Mouse (Mus musculus) forebrain, embryonic 11.5 days (tissue): ENCODE data around the gene 1700003E16Rik. TPM values are rescaled to one million over a fixed set of nuclear protein-coding genes. Genes with fewer than 3 reads are reported as not detected.

Experiments
- ATAC-seq: fragments of 200-750 bp; cut with Nextera tagmentation; replicated peaks from 2 replicates; pipeline ENCODE4 v1.8.0; 2017; ENCODE audit warnings: moderate TSS enrichment; ENCODE audit not compliant: low FRiP score
- DNase-seq: peaks from one replicate; pipeline ENCODE4 v3.0.0-alpha.2; 2017; ENCODE audit warnings: low spot score
- H3K27ac ChIP-seq: fragments of 300-500 bp; sonication (generic); 2 replicates; pipeline ENCODE4 v1.5.1; 2014; ENCODE audit warnings: low read depth, low read length
- H3K27me3 ChIP-seq: fragments of 300-500 bp; sonication (generic); 2 replicates; pipeline ENCODE4 v1.6.1; 2014; ENCODE audit warnings: mild to moderate bottlenecking, low read length, mixed read lengths; ENCODE audit not compliant: control insufficient read depth, insufficient read depth
- H3K36me3 ChIP-seq: fragments of 300-500 bp; sonication (generic); 2 replicates; pipeline ENCODE4 v1.6.1; 2014; ENCODE audit warnings: mild to moderate bottlenecking, low read length, moderate library complexity, mixed read lengths; ENCODE audit not compliant: control insufficient read depth, insufficient read depth
- H3K4me1 ChIP-seq: fragments of 300-500 bp; sonication (generic); replicated peaks from 2 replicates; pipeline ENCODE4 v1.6.1; 2014; ENCODE audit warnings: low read length, mixed read lengths; ENCODE audit not compliant: control insufficient read depth, insufficient read depth
- H3K4me2 ChIP-seq: fragments of 300-500 bp; sonication (generic); 2 replicates; pipeline ENCODE4 v1.6.1; 2014; ENCODE audit warnings: low read depth, mild to moderate bottlenecking, low read length, moderate library complexity, mixed read lengths; ENCODE audit not compliant: severe bottlenecking
- H3K4me3 ChIP-seq: fragments of 300-500 bp; sonication (generic); 2 replicates; pipeline ENCODE4 v1.5.1; 2014; ENCODE audit warnings: low read depth, low read length
- H3K9ac ChIP-seq: fragments of 300-500 bp; sonication (generic); 2 replicates; pipeline ENCODE4 v1.6.1; 2014; ENCODE audit warnings: low read length
- H3K9me3 ChIP-seq: fragments of 300-500 bp; sonication (generic); 2 replicates; pipeline ENCODE4 v1.6.1; 2016; ENCODE audit warnings: low read length, mixed read lengths; ENCODE audit not compliant: control insufficient read depth
- WGBS: fragments of 180-500 bp; shearing (Covaris S2); extraction: QIAGEN DNeasy Blood & Tissue Kit; methylation state at CpG from one replicate; pipeline ENCODE4 v1.1.7; 2014; 5-methylcytosine and 5-hydroxymethylcytosine counted together
- polyA plus RNA-seq: library from polyadenylated mRNA; unstranded; fragments of >200 nt; fragmentation: Nextera tagmentation; extraction: Ambion mirVana; gene quantifications from 2 replicates; pipeline ENCODE4 v1.2.1, GENCODE M21; 2014

1700003E16Rik gene
- polyA plus RNA-seq, 1 experiment from 2014 or later: 1.9 TPM

GRCm38 (mm10) chr6:83172240-83172920 lies 16.2 kb downstream of the 1700003E16Rik start:
- DNase-seq (no peak), ATAC-seq (no peak)
- Histone ChIP-seq H3K9ac (no peak overlapping the region), H3K4me3 (no peak overlapping the region), H3K4me2 (no peak overlapping the region), H3K4me1 (no peaks in the 10 kb centered on the region), H3K9me3 (no peaks in the 10 kb centered on the region), H3K27me3 (no peaks in the 10 kb centered on the region), H3K27ac (no peak overlapping the region), H3K36me3 (no peaks in the 10 kb centered on the region)
- WGBS: 60% methylated on average over 9 of the region's 9 CpGs

GRCm38 (mm10) chr6:83175996-83176395 lies 19.8 kb downstream of the 1700003E16Rik start:
- H3K36me3 ChIP-seq: no peaks in the 10 kb centered on the region
- no peak for ATAC-seq
- no peaks in the 10 kb centered on the region for H3K27me3 ChIP-seq
- no peak overlapping the region for H3K4me2 ChIP-seq
- H3K27ac ChIP-seq: no peak overlapping the region
- no peaks in the 10 kb centered on the region for H3K9me3 ChIP-seq
- H3K4me1 ChIP-seq: peaks cover 4% of the 10 kb centered on the region
- no peak overlapping the region for H3K4me3 ChIP-seq
- H3K9ac ChIP-seq: no peak overlapping the region
- DNase-seq: no peak
- WGBS: 91% methylated on average over 8 of the region's 8 CpGs

DNA sequence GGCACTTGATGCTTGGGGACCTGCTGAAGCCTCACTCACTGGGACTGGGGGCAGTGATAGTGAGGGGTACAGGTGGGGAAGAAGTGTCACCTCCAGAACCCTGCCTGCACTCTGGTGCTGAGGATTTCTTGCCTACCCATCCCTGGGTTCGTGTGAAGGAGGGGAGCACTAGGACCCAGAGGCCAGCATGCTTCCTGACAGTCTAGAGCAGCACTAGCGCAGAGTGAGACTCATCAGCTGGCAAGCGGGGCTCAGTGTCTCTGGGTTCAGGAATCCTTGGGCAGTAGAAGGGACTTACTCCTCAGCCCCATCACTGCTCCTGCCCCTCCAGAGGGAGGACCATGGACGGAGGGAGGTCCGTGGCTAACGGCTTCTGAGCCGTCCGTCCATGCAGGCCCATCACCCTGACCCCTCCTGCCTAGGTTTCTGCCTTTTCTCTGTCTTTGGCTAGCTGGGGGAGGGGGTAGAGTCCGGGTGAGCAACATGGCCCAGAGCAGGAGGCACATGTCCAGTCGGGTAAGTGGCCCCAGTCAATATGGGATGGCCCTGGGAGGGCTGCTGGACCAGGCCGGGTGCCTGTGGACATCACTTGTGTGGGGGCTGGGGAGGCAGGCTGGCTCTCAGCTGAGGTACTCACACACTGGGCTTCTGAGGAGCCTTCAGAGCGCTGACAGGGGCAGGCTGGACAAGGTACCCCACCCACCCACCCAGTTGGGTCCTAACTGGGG lies 23.4 kb downstream of the 1700003E16Rik start:
- no peak overlapping the region for H3K27ac ChIP-seq
- peak overlapping the region; percentile 25 for H3K4me3 ChIP-seq
- DNase-seq (peak; percentile 72), ATAC-seq (peak; percentile 71)
- no peaks in the 10 kb centered on the region for H3K36me3 ChIP-seq
- H3K27me3 ChIP-seq: no peaks in the 10 kb centered on the region
- 13% methylated on average over 12 of the region's 12 CpGs for WGBS
- peak overlapping the region; percentile 54 for H3K4me2 ChIP-seq
- peaks cover 4% of the 10 kb centered on the region for H3K4me1 ChIP-seq
- H3K9ac ChIP-seq: peak overlapping the region; percentile 42; the same call in 1 of the 2 replicates
- no peaks in the 10 kb centered on the region for H3K9me3 ChIP-seq

DNA sequence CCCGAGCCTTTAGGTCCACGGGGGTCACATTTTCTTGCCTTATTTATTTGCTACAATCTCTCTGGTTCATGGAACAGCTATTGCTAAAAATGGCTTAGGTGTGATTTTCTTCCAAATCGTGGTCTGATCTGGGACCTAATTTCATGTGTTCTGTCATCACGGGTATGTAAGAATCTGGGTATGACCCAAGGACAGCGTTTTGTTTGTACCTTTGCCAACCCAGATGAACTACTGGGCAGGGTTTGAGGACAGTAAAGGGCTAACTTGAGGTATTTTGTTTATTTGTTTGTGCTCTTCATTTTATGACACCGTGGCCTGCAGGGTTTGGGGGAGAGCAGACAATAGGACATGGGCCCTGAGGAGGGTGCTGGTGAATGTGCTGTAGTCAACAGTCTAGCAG lies 24.4 kb downstream of the 1700003E16Rik start:
- no peak overlapping the region for H3K27ac ChIP-seq
- no peaks in the 10 kb centered on the region for H3K9me3 ChIP-seq
- WGBS: 87% methylated on average over 6 of the region's 6 CpGs
- no peak overlapping the region for H3K4me2 ChIP-seq
- no peak overlapping the region for H3K9ac ChIP-seq
- DNase-seq (no peak), ATAC-seq (no peak)
- H3K36me3 ChIP-seq: no peaks in the 10 kb centered on the region
- H3K4me1 ChIP-seq: peaks cover 7% of the 10 kb centered on the region
- H3K4me3 ChIP-seq: no peak overlapping the region
- no peaks in the 10 kb centered on the region for H3K27me3 ChIP-seq

GRCm38 (mm10) chr6:83184858-83185435 lies 28.7 kb downstream of the 1700003E16Rik start:
- peaks cover 15% of the 10 kb centered on the region; the same call in 1 of the 2 replicates for H3K4me1 ChIP-seq
- H3K36me3 ChIP-seq: peaks cover under 1% of the 10 kb centered on the region
- no peak overlapping the region for H3K4me2 ChIP-seq
- H3K9me3 ChIP-seq: no peaks in the 10 kb centered on the region
- DNase-seq (no peak), ATAC-seq (no peak)
- H3K4me3 ChIP-seq: no peak overlapping the region
- H3K27me3 ChIP-seq: no peaks in the 10 kb centered on the region
- no peak overlapping the region for H3K27ac ChIP-seq
- no peak overlapping the region for H3K9ac ChIP-seq
- 92% methylated on average over 3 of the region's 3 CpGs for WGBS

DNA sequence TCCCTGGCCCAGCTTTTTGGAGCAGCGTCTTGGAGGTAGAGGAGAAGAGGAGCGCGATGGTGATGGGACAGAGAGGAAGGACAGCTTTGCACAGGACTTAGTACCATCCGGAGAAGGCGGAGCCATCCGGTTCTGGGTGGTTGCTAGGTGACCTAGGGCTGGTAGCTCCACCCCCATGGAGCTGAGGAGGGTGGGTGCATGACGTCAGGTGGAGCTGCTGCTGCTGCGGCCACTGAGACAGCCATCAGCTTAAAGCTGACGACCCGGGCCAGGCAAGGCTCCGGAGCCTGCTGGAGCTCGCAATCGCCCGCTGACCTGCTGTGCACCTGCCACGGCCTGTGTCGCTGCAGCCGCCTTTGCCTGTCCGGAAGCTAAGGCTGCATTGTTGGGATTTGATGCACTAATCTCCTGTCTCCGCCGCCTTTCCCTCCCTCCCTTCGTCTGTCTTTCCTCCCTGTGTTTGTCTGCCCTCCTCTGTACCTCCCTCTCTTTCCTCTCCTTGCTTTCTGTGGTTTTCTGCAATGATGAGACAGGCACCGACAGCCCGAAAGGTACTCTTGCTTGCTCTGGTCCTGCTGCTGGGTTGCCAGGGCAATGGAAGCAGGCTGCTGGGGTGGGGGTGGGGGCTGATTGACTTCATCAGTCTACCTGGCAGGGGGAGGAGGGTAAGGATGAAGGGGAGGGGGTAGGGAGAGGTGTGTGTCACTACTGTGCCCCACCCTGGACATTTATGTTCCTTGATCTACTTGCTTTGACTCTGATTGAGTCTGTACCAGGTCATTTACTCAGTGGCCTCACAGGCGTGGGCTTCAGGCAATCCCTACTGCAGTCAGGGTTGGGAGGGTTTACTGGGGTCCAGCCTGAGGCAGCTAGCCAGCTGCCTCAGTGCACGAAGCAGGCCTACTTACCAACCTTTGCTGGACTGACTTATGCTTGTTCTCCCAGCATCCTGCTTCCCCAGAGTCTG lies 30.0 kb downstream of the 1700003E16Rik start:
- Histone ChIP-seq H3K4me3 (peak overlapping the region; percentile 36), H3K27me3 (no peaks in the 10 kb centered on the region), H3K4me2 (peak overlapping the region; percentile 70), H3K36me3 (peaks cover 7% of the 10 kb centered on the region), H3K9ac (peak overlapping the region; percentile 67), H3K4me1 (peaks cover 15% of the 10 kb centered on the region; the same call in 1 of the 2 replicates), H3K9me3 (no peaks in the 10 kb centered on the region), H3K27ac (peak overlapping the region; percentile 57)
- WGBS: 4% methylated on average over 25 of the region's 25 CpGs
- peak; percentile 88 for DNase-seq
- peak; percentile 94 for ATAC-seq

- Histone ChIP-seq H3K4me1 (peaks cover 15% of the 10 kb centered on the region; the same call in 1 of the 2 replicates), H3K4me3 (peak overlapping the region; percentile 36; the same call in 1 of the 2 replicates), H3K9ac (peak overlapping the region; percentile 16; the same call in 1 of the 2 replicates), H3K36me3 (peaks cover 9% of the 10 kb centered on the region), H3K27ac (no peak overlapping the region), H3K9me3 (no peaks in the 10 kb centered on the region), H3K4me2 (peak overlapping the region; percentile 70; the same call in 1 of the 2 replicates), H3K27me3 (no peaks in the 10 kb centered on the region)
- 67% methylated on average over 2 of the region's 2 CpGs for WGBS
- DNase-seq (no peak), ATAC-seq (no peak)
Observed at GRCm38 (mm10) chr6:83186946-83187345, 30.7 kb downstream of the 1700003E16Rik start.

DNA sequence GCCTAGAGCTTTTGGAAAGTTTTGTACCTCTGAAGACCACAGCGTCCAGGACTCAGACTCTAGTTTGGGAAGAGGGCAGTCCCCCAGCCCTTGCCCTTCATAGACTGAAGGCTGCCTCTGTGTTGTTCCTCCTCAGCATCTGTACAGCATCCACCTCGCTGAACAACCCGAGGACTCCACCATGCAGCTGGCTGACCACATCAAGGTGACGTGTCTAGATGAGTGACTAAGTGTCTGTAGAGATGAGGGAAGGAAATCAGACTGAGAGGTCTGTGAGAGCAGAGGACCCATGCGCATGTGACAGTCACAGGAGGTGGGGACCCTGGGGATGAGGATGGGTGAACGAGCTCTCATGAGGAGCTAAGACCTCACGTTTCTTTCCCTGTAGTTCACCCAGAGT lies 37.4 kb downstream of the 1700003E16Rik start:
- Histone ChIP-seq H3K9ac (no peak overlapping the region), H3K27ac (no peak overlapping the region), H3K4me3 (no peak overlapping the region), H3K9me3 (no peaks in the 10 kb centered on the region), H3K36me3 (peaks cover 19% of the 10 kb centered on the region), H3K27me3 (no peaks in the 10 kb centered on the region), H3K4me2 (no peak overlapping the region), H3K4me1 (no peaks in the 10 kb centered on the region)
- DNase-seq (no peak), ATAC-seq (no peak)
- 90% methylated on average over 7 of the region's 7 CpGs for WGBS
